Mouse (Mus musculus) 3T3-L1 (cell line): ENCODE results near the gene Gpc4.

ENCODE experiments used
- DNase-seq: peaks from one replicate; pipeline ENCODE4 v3.0.0-alpha.2; 2015; ENCODE audit warnings: low read depth, low spot score

Gene Gpc4

DNA sequence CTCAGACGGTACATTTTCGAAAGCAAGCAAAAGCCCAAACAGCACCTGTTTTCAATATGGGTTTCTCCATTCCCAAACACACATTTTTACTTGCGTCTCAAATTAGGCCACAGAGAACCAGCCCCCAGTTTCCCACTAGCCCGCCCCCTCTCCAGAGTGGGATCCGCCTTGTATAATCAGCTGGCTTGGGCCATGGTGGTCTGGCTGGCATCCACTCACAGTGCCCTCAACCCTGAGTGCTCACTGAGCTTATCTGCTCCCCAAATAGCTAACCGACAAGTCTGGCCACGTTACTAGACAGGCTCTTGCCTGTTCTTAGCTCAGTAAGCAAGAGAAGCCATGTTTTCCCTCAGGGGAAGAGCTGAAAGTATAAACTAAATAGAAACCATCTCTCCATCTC lies 134.9 kb downstream of the Gpc4 start:
- no peak for DNase-seq

DNA sequence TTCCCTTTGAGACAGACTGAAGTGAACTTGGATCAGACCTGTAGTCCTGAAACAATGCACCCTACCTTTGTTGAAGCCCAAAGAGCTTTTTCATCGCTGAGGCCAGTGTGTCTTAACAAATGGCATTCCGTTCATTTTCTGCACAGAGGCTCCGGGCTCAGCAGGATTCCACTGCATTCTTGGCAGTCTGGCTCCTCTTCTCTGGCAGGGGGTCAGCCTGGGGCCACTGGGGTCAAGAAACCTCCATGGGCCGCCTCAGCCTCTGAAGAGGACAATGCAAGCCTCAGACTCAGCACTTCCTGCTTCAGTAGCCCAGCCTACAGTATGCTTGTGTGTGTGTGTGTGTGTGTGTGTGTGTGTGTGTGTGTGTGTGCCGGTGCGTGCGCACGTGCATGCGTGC lies 147.4 kb downstream of the Gpc4 start:
- DNase-seq = peak; percentile 4
